Mouse (Mus musculus): ENCODE measurements at regions not wholly inside any gene's neighbourhood (a gene's known extent, or its start where the extent isn't known, plus 50 kb on each side); places are given as distances from the start of the nearest gene placed in this dataset.

DNA sequence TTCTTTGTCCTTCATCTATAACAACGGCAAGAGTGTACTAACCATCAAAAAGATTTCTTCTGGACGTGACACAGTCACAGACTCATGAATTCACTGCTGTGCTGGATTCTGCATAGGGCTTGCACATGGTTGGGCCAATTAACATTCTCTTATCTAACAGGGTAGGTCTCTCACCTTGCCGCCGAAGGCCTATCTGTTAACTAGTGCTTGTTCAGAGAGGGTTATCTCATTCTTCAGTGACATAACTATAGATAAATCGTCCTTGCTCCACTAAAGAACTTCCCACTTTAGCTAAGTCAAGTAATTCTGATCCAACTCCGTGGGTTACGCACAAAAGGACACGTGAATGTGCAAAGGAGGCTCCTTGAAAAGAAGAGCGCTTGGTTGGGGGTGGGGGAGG, 899.6 kb downstream of the Basp1 start:
- Histone ChIP-seq H3K9me3 (no peaks in the 10 kb centered on the region), H3K4me1 (no peaks in the 10 kb centered on the region), H3K27ac (replicated peaks) (no peak overlapping the region), H3K4me2 (replicated peaks) (no peak overlapping the region), H3K27me3 (no peaks in the 10 kb centered on the region), H3K4me3 (no peak overlapping the region), H3K9ac (replicated peaks) (no peak overlapping the region), H3K36me3 (no peaks in the 10 kb centered on the region)
- no peak for ATAC-seq (ENCODE audit: low FRiP score, low read depth)
- WGBS, result 90% methylated on average over 9 of the region's 9 CpGs

DNA sequence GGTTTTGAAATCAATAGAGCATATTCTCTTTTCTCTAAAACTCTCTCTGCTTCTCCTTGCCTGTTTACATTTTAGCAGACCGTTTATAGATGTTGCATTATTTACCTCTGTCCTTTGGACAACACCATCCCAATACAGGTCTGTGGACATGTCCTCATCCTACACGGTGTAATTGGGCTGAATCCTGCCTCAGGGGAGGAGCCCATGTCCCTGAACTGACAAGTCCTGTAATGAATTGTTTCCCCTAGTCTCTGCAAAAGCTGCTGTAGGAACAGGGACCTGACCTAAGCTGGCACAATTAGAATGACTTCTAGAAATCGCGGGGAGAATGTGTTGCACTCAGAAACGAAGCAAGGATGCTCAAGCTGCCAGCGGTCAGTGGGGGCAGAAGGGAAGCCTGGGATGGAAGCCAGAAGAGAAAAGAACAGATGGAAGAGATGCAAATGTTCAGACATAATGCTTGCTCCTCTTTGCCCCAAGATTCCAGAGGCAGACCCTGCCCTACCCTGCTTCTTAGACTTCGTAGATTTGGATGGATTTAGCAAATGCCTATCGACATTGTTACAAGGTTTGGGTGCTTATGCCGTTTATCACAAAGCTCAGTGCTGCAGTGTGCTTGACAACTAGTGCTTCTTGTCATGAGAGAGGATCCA, 911.5 kb downstream of the Basp1 start:
- Histone ChIP-seq H3K9ac (replicated peaks) (no peak overlapping the region), H3K36me3 (no peaks in the 10 kb centered on the region), H3K4me1 (no peaks in the 10 kb centered on the region; the same call in 1 of the 2 replicates), H3K27me3 (no peaks in the 10 kb centered on the region), H3K4me2 (replicated peaks) (no peak overlapping the region), H3K27ac (replicated peaks) (no peak overlapping the region), H3K9me3 (no peaks in the 10 kb centered on the region), H3K4me3 (no peak overlapping the region)
- 62% methylated on average over 9 of the region's 9 CpGs for WGBS
- ATAC-seq (ENCODE audit: low FRiP score, low read depth), result no peak

DNA sequence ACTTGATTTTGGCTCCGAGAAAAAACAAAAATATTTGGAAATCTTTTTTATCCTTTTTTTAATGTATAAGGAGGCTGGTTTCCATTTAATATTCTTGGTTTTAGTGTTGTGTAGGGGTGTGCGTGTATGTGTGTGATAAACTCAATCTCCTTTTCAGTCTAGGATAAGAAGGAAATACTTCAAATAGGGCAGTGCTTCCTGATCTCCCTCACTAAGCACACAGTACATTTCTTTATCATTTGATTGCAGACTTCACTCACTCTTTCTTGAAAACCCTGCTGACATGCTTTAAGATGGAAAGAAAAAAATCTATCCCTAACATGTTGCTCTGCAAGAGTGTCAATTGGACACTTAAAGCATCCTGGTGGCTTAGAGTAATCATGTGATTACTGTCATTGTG, 927.3 kb downstream of the Basp1 start:
- ATAC-seq (ENCODE audit: low FRiP score, low read depth), result no peak
- WGBS, result 90% methylated on average over 2 of the region's 2 CpGs
- no peak overlapping the region for H3K4me3 ChIP-seq

DNA sequence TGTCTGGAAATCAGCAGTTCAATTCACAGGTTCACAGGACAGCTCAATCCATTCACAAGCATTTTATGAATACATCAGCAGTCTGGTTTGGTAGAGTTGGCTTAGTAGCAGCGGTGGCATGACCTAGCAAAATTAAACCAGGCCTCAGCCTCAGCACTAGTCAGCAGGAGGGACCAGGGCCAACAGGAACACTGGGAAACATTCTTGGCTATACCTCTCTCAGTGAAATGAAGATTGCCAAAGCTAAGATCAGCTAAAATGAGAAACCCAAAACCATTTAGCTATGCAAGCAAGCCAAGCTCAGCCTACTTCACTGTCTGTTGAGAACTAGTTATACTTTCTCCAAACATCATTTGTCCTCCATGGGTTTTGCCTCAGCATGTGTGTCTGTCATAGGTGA, 945.3 kb downstream of the Basp1 start:
- WGBS, result 67% methylated on average over 1 of the region's 1 CpGs
- Histone ChIP-seq H3K9me3 (no peaks in the 10 kb centered on the region), H3K27ac (replicated peaks) (no peak overlapping the region), H3K36me3 (no peaks in the 10 kb centered on the region), H3K4me2 (replicated peaks) (no peak overlapping the region), H3K4me1 (no peaks in the 10 kb centered on the region), H3K9ac (replicated peaks) (no peak overlapping the region), H3K4me3 (no peak overlapping the region), H3K27me3 (no peaks in the 10 kb centered on the region)
- ATAC-seq (ENCODE audit: low FRiP score, low read depth), result no peak

More for the DNA sequence above, 927.3 kb downstream of the Basp1 start:
- no peak overlapping the region for H3K4me2 ChIP-seq (replicated peaks)
- no peak overlapping the region for H3K9ac ChIP-seq (replicated peaks)
- no peak overlapping the region for H3K27ac ChIP-seq (replicated peaks)
- H3K9me3 ChIP-seq, result no peaks in the 10 kb centered on the region
- no peaks in the 10 kb centered on the region for H3K4me1 ChIP-seq
- no peaks in the 10 kb centered on the region for H3K27me3 ChIP-seq
- no peaks in the 10 kb centered on the region for H3K36me3 ChIP-seq

DNA sequence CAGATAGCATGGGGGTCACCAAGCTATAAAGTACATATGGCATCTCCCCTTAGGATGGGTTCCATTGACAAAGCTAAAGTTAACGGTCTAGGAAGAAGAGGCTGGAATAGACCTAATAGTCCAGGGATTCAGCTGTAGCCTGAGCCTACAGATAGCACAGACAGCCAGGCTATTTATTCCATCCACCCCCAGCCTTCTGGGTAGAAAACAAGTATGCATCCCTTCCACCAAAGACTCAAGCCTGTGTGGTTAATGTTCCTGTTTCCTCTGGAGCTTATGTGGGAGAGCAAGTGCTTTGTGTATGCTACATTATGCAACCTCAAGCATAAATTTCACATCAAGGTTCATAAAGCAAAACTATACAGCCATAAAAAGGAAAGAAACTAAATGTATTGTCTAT, 955.8 kb downstream of the Basp1 start:
- Histone ChIP-seq H3K4me1 (no peaks in the 10 kb centered on the region), H3K4me2 (replicated peaks) (no peak overlapping the region), H3K27me3 (no peaks in the 10 kb centered on the region), H3K27ac (replicated peaks) (no peak overlapping the region), H3K9me3 (no peaks in the 10 kb centered on the region), H3K4me3 (no peak overlapping the region), H3K9ac (replicated peaks) (no peak overlapping the region), H3K36me3 (no peaks in the 10 kb centered on the region)
- 96% methylated on average over 1 of the region's 1 CpGs for WGBS
- ATAC-seq (ENCODE audit: low FRiP score, low read depth), result no peak

DNA sequence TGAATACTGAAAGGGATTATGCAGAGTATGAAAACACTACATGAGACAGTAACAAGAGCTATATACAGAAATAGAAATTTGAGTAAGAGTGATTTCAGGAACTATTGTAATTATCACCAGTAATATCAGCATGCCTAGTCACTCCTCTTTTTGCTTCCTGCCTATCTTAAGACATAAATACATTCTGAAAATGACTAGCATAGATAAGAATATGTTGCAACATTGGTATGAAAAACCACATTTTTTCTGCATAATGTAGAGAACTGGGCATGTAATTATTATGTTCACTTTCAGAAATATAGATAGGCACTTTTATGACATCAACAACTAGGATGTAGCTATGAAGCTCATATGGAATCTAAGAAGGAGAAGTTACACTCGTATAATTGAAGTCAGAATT, 980.5 kb downstream of the Basp1 start:
- Histone ChIP-seq H3K27me3 (no peaks in the 10 kb centered on the region), H3K4me3 (no peak overlapping the region), H3K27ac (replicated peaks) (no peak overlapping the region), H3K4me1 (no peaks in the 10 kb centered on the region), H3K4me2 (replicated peaks) (no peak overlapping the region), H3K9ac (replicated peaks) (no peak overlapping the region), H3K9me3 (no peaks in the 10 kb centered on the region), H3K36me3 (no peaks in the 10 kb centered on the region)
- ATAC-seq (ENCODE audit: low FRiP score, low read depth), result no peak
- 83% methylated on average over 1 of the region's 1 CpGs for WGBS

DNA sequence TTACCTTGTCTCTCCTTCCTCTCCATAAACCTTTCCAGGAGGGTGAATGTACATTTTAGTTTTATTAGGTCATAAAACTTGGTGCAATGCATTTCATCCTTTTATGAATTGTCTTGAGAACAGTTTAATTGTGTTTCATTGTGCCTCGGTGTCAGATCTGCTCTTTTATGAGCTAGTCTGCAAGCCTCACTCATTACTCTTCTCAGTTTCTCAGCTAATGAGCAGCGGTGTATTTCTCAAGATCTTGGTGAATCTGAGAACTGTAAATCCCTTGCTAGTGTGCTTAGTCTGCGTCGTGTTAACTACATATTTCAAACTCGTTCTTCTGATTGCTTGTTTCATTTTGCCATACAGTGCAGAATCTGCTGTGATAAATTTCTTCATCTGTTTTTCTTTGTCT, 984.4 kb downstream of the Basp1 start:
- WGBS, result 86% methylated on average over 5 of the region's 5 CpGs
- Histone ChIP-seq H3K9me3 (no peaks in the 10 kb centered on the region), H3K4me1 (no peaks in the 10 kb centered on the region), H3K4me2 (replicated peaks) (no peak overlapping the region), H3K27me3 (no peaks in the 10 kb centered on the region), H3K36me3 (no peaks in the 10 kb centered on the region), H3K4me3 (no peak overlapping the region), H3K9ac (replicated peaks) (no peak overlapping the region), H3K27ac (replicated peaks) (no peak overlapping the region)
- ATAC-seq (ENCODE audit: low FRiP score, low read depth), result no peak

DNA sequence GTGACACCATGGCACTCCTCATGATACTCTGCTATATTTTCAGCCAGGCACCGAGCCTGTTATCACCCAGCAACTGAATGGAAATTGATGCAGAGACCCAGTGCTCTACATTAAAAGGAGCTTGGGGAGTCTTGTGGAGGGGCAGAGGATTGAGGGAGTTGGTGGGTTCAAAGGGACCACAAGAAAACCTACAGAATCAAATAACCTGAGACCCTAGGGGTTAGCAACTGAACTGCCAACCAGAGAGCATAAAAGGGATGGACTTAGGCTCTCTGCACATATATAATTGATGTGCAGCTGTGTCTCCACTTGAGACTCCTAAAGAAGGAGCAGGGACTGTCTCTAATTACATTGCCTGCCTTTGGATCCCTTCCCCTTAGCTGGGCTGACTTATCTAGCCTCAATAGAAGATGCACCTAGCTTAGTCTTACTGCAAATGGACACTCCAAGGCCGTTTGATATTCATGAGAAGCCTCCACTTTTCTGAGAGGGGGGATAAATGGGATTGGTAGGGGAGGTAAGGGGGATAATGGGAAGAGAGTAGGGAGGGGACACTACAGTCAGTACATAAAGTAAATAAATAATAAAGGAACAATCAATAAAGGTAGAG, 991.1 kb downstream of the Basp1 start:
- Histone ChIP-seq H3K4me1 (no peaks in the 10 kb centered on the region), H3K27me3 (no peaks in the 10 kb centered on the region), H3K9ac (replicated peaks) (no peak overlapping the region), H3K36me3 (no peaks in the 10 kb centered on the region), H3K9me3 (no peaks in the 10 kb centered on the region), H3K27ac (replicated peaks) (no peak overlapping the region), H3K4me2 (replicated peaks) (no peak overlapping the region), H3K4me3 (no peak overlapping the region)
- ATAC-seq (ENCODE audit: low FRiP score, low read depth), result peak; percentile 73
- WGBS, result 62% methylated on average over 2 of the region's 2 CpGs

DNA sequence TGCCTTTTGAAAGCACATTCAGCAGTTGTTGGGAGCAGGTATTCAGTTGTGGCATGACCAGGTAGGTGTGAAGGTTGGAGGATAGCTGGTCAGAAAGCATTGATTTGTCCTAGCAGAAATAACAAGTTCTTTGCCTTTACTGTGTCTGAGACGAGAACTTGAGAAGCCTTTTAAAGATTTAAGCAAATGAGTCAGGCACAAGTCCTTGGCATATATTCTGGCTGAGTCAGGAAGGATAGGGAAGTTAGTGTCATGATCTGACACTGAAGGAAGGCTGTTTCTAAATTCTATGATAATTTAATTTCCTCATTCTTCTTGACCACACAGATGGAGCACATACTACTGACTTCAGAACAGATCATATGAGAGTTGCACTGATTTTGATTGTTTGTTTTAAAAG, 993.8 kb downstream of the Basp1 start:
- H3K9ac ChIP-seq (replicated peaks), result no peak overlapping the region
- no peaks in the 10 kb centered on the region for H3K4me1 ChIP-seq
- ATAC-seq (ENCODE audit: low FRiP score, low read depth), result no peak
- no peaks in the 10 kb centered on the region for H3K27me3 ChIP-seq
- WGBS, result 64% methylated on average over 1 of the region's 1 CpGs
- no peak overlapping the region for H3K4me2 ChIP-seq (replicated peaks)
- H3K4me3 ChIP-seq, result no peak overlapping the region
- H3K27ac ChIP-seq (replicated peaks), result no peak overlapping the region
- H3K9me3 ChIP-seq, result no peaks in the 10 kb centered on the region
- H3K36me3 ChIP-seq, result no peaks in the 10 kb centered on the region

DNA sequence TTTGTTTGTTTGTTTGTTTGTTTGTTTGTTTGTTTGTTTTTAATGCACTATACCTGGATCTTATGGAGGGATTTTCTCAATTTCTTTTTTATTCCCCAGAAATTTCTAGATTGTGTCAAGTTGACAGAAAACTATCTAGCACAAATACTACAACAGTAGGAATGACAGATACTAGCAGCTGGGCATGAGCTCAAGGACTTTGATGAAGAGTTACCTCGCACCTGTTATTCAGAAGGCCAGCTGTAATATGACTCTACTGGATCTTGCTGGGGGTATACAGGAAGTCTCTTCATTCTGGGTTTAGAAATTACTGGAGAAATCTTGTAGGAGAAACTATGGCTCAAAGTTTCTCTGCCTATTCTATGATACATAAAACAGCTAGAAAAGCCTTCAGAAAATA, 994.4 kb downstream of the Basp1 start:
- Histone ChIP-seq H3K36me3 (no peaks in the 10 kb centered on the region), H3K4me1 (no peaks in the 10 kb centered on the region), H3K9ac (replicated peaks) (no peak overlapping the region), H3K27ac (replicated peaks) (no peak overlapping the region), H3K9me3 (no peaks in the 10 kb centered on the region), H3K4me3 (no peak overlapping the region), H3K27me3 (no peaks in the 10 kb centered on the region), H3K4me2 (replicated peaks) (no peak overlapping the region)
- no peak for ATAC-seq (ENCODE audit: low FRiP score, low read depth)
- WGBS, result 93% methylated on average over 1 of the region's 1 CpGs

DNA sequence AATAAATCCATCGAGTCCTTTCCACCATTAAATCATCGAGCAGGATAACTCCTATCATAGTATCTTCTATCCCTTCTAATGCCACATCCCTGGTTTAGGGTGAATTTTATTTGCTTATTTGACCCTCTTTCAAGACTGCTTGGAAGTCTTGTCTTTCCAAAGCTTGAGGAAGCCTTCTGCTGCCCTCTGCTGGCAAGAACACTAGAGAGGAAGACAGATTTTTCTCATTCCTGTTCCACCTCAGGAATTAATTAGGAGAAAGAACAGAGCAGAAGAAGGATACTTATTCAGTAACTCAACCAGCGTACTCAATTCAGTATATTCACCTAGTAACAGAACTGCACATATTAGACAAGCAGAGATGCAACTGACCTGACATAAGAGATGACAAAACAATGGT, 1005.9 kb downstream of the Basp1 start:
- 61% methylated on average over 3 of the region's 3 CpGs for WGBS
- ATAC-seq (ENCODE audit: low FRiP score, low read depth), result no peak; the same call in 1 of the 2 replicates

DNA sequence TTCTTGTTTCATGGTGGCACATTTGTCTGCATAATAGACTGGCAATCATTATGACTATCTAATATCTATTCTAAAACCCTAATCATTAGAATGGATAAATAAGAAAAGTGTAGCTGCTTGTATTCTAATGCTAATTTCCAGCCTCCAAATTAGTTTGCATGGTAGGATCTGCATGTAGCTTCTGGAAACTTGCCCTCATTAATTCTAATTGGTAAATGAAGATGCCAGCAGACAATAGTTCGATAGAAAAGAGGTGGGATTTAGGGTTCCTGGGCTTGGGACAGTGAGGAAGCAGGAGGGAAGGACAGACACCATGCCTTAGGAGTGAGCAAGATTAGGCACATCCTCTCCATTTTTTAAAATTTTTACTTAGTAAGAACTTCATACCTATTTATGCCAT, 1008.3 kb downstream of the Basp1 start:
- H3K27ac ChIP-seq (replicated peaks), result no peak overlapping the region
- H3K4me2 ChIP-seq (replicated peaks), result no peak overlapping the region
- H3K4me3 ChIP-seq, result no peak overlapping the region
- no peaks in the 10 kb centered on the region for H3K9me3 ChIP-seq
- no peak overlapping the region for H3K9ac ChIP-seq (replicated peaks)
- no peaks in the 10 kb centered on the region for H3K36me3 ChIP-seq
- no peaks in the 10 kb centered on the region for H3K27me3 ChIP-seq
- H3K4me1 ChIP-seq, result no peaks in the 10 kb centered on the region
- no peak for ATAC-seq (ENCODE audit: low FRiP score, low read depth)
- WGBS, result 68% methylated on average over 1 of the region's 1 CpGs

More for the DNA sequence above, 1005.9 kb downstream of the Basp1 start:
- no peaks in the 10 kb centered on the region for H3K4me1 ChIP-seq
- H3K27me3 ChIP-seq, result no peaks in the 10 kb centered on the region
- H3K9me3 ChIP-seq, result no peaks in the 10 kb centered on the region
- no peak overlapping the region for H3K4me2 ChIP-seq (replicated peaks)
- H3K4me3 ChIP-seq, result no peak overlapping the region
- H3K9ac ChIP-seq (replicated peaks), result no peak overlapping the region
- H3K27ac ChIP-seq (replicated peaks), result no peak overlapping the region
- H3K36me3 ChIP-seq, result no peaks in the 10 kb centered on the region

DNA sequence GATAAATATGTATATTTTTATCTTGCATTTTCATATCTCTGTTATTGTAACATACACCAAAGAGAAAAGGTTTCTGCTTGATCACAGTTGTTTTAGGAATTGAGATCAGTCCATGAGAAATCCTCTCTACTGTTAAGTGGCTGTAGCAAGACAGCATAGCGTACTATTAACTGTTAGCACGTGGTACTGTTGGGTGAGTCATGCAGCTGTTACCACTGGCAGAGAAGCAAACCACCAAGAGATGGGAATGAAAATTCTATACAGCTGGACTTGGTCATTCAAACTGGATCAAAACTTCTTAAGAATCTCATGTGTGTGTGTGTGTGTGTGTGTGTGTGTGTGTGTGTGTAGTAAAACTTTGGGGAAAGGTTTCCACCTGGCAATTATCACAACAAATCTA, 1013.5 kb downstream of the Basp1 start:
- Histone ChIP-seq H3K4me3 (no peak overlapping the region), H3K27me3 (no peaks in the 10 kb centered on the region), H3K4me2 (replicated peaks) (no peak overlapping the region), H3K4me1 (no peaks in the 10 kb centered on the region), H3K27ac (replicated peaks) (no peak overlapping the region), H3K36me3 (no peaks in the 10 kb centered on the region), H3K9me3 (no peaks in the 10 kb centered on the region), H3K9ac (replicated peaks) (no peak overlapping the region)
- ATAC-seq (ENCODE audit: low FRiP score, low read depth), result no peak
- WGBS, result 82% methylated on average over 2 of the region's 2 CpGs

All from midbrain, embryonic 12.5 days (tissue).